Mouse (Mus musculus) hindbrain, embryonic 10.5 days (tissue): Measurements from ENCODE around the gene Fyb2. TPM values are rescaled to one million over a fixed set of nuclear protein-coding genes. Genes with fewer than 3 reads are reported as not detected.

Experiments
- DNase-seq: peaks from one replicate; pipeline ENCODE4 v3.0.0-alpha.2; 2017; ENCODE audit warnings: low spot score
- H3K27ac ChIP-seq: fragments of 300-500 bp; sonication (generic); 2 replicates; pipeline ENCODE4 v1.5.1; 2016; ENCODE audit warnings: mild to moderate bottlenecking, moderate library complexity
- H3K27me3 ChIP-seq: fragments of 300-500 bp; sonication (generic); 2 replicates; pipeline ENCODE4 v1.6.1; 2016; ENCODE audit warnings: mild to moderate bottlenecking; ENCODE audit not compliant: poor library complexity, insufficient read depth, severe bottlenecking
- H3K36me3 ChIP-seq: fragments of 300-500 bp; sonication (generic); 2 replicates; pipeline ENCODE4 v1.6.1; 2016; ENCODE audit warnings: mild to moderate bottlenecking, moderate library complexity
- H3K4me1 ChIP-seq: fragments of 300-500 bp; sonication (generic); replicated peaks from 2 replicates; pipeline ENCODE4 v1.6.1; 2016; ENCODE audit warnings: mild to moderate bottlenecking
- H3K4me3 ChIP-seq: fragments of 300-500 bp; sonication (generic); 2 replicates; pipeline ENCODE4 v1.5.1; 2016; ENCODE audit warnings: mild to moderate bottlenecking, moderate library complexity
- H3K9me3 ChIP-seq: fragments of 300-500 bp; sonication (generic); 2 replicates; pipeline ENCODE4 v1.6.1; 2016; ENCODE audit warnings: mild to moderate bottlenecking, moderate library complexity
- WGBS: fragments of 180-500 bp; shearing (Covaris S2); methylation state at CpG from one replicate; pipeline ENCODE4 v1.1.7; 2016; 5-methylcytosine and 5-hydroxymethylcytosine counted together
- polyA plus RNA-seq: library from polyadenylated mRNA; unstranded; fragments of >200 nt; fragmentation: Nextera tagmentation; extraction: Ambion mirVana; gene quantifications from 2 replicates; pipeline ENCODE4 v1.2.1, GENCODE M21; 2016

Gene Fyb2
- polyA plus RNA-seq, result 0.05 TPM in 1 of 2 replicates, not detected in the other

DNA sequence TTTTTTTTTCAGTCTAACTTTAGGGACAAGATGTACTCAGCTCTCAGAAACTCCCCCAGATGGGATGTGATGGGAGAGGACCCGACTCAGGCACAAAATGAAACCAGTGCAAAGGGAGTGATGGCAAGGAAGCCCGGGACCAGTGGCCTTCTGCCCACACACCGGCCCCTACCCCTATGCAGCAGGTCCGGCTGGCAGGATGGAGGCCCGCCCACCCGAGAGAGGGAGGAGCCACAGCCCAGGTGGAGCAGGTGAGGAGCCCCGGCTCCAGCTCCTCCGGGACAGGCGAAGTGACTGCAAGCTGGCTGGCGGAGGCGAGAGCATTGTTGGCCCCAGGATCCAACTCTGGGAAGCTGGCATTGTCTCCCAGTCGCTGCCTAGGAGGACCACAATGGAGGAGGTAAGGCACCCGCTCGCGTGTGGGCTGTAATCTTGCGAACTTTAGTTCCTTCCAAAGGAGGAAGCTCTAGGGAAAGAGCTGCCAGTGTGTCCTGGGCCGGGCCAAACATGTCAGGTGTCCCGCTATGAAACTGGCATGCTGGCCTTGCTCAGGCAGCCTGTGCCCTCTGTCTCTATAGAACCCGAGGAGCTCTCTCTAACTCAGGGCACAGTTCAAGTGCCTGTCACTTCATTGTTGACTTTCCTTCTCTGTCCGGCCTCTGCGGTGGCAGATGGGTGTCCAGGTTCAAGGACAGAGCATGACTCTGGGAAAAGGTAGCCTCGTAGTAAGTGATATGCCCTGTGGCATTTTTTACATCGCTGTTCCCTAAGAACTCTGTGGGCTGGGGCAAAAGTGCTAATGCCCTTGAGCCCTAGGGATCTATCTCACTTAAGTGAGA, at the start of gene Fyb2:
Gene Fyb2, plus strand, starts transcription at position 166 of the 839 bp plus-strand sequence.
- Histone ChIP-seq H3K27me3 (peaks cover 18% of the 10 kb centered on the region), H3K4me1 (peaks cover 10% of the 10 kb centered on the region), H3K9me3 (no peaks in the 10 kb centered on the region), H3K36me3 (no peaks in the 10 kb centered on the region), H3K27ac (0 out of 2 replicates have a peak within 1 kb of the TSS, but pooled peaks have one; percentile 16), H3K4me3 (peak within 1 kb of the TSS; percentile 39)
- peak; percentile 8 for DNase-seq
- 19% methylated on average over 23 of the region's 23 CpGs for WGBS

- no peaks in the 10 kb centered on the region for H3K36me3 ChIP-seq
- no peaks in the 10 kb centered on the region for H3K4me1 ChIP-seq
- no peaks in the 10 kb centered on the region for H3K9me3 ChIP-seq
- no peak for DNase-seq
- 95% methylated on average over 1 of the region's 1 CpGs for WGBS
- H3K27me3 ChIP-seq, result no peaks in the 10 kb centered on the region
- H3K4me3 ChIP-seq, result no peak overlapping the region
- no peak overlapping the region for H3K27ac ChIP-seq
Observed at GRCm38 (mm10) chr4:104864397-104864796, 48.9 kb upstream of the Fyb2 start.

DNA sequence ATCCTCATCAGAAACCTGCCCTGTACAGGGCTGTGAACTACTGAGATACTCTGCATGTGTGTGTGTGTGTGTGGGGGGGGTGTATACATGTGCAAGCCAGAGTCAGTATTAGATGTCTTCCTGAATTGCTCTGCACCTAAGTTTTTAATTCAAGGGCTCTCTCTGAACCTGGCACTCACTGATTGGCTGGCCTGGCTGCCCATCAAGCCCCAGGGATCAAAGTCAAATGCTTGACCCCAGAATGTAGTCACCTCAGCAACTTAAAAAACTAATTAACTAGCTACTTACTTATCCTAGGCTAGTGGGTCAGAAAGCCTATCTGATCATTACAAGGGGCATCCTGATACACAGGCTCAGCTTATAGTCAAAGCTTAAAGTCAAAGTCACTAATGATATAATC, 43.7 kb upstream of the Fyb2 start:
- no peak for DNase-seq
- Histone ChIP-seq H3K27ac (no peak overlapping the region), H3K9me3 (no peaks in the 10 kb centered on the region), H3K27me3 (no peaks in the 10 kb centered on the region), H3K4me3 (no peak overlapping the region), H3K4me1 (no peaks in the 10 kb centered on the region), H3K36me3 (no peaks in the 10 kb centered on the region)

- H3K27me3 ChIP-seq, result no peaks in the 10 kb centered on the region
- no peaks in the 10 kb centered on the region for H3K36me3 ChIP-seq
- no peak overlapping the region for H3K4me3 ChIP-seq
- no peak overlapping the region for H3K27ac ChIP-seq
- no peaks in the 10 kb centered on the region for H3K4me1 ChIP-seq
- WGBS, result 87% methylated on average over 5 of the region's 5 CpGs
- H3K9me3 ChIP-seq, result no peaks in the 10 kb centered on the region
- no peak for DNase-seq
Observed at GRCm38 (mm10) chr4:104870196-104870595, 43.1 kb upstream of the Fyb2 start.

DNA sequence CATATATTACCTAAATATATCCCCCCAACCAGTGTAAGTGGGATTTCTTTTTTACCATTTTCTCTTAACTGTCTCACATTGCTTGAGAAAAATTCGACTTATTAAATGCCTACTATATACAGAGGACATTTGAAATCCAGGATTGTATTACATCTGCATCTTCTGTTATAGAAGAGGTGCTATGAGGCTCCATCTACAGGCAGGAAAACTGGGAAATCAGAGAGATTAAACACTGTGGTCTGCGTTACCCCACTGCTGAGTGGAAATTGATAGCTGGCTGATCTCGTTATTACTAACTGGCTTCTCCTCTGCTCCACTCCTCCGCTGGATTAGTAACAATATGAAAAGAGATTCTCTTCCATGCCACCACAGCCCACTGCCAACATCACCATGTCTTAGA, 37.4 kb upstream of the Fyb2 start:
- DNase-seq, result no peak
- no peak overlapping the region for H3K27ac ChIP-seq
- no peak overlapping the region for H3K4me3 ChIP-seq
- no peaks in the 10 kb centered on the region for H3K4me1 ChIP-seq
- H3K27me3 ChIP-seq, result no peaks in the 10 kb centered on the region
- 85% methylated on average over 4 of the region's 4 CpGs for WGBS
- no peaks in the 10 kb centered on the region for H3K9me3 ChIP-seq
- H3K36me3 ChIP-seq, result no peaks in the 10 kb centered on the region

DNA sequence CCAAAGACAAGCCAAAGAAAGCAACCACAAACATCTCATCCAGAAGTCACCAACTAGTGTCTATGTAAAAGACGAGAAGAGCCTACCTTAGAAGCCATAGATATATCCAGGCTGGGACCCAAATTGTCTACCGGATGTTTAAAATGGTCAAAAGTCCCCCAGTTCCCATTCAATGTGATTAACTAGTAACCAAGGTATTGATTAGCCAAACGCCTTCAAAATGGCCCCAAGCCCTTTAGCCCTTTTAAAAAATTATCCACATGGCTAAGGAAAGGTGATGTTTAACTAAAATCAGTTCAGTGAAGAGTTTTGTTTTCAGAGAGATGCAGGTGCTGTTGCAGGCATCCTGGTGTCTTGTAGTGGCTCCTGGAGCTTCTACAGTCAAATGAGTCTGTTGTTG, 36.9 kb upstream of the Fyb2 start, which contains the start of gene C8a:
Gene C8a, minus strand, starts transcription at position 76 of the 400 bp plus-strand sequence.
- H3K36me3 ChIP-seq, result no peaks in the 10 kb centered on the region
- H3K27ac ChIP-seq, result no peak within 1 kb of the TSS
- no peaks in the 10 kb centered on the region for H3K9me3 ChIP-seq
- no peak within 1 kb of the TSS for H3K4me3 ChIP-seq
- H3K27me3 ChIP-seq, result no peaks in the 10 kb centered on the region
- H3K4me1 ChIP-seq, result no peaks in the 10 kb centered on the region
- WGBS, result 86% methylated on average over 3 of the region's 3 CpGs
- no peak for DNase-seq

GRCm38 (mm10) chr4:104887486-104887885, 25.8 kb upstream of the Fyb2 start:
- WGBS, result 39% methylated on average over 9 of the region's 9 CpGs
- H3K9me3 ChIP-seq, result no peaks in the 10 kb centered on the region
- H3K27me3 ChIP-seq, result peaks cover 3% of the 10 kb centered on the region; the same call in 1 of the 2 replicates
- peak; percentile 38 for DNase-seq
- H3K4me3 ChIP-seq, result no peak overlapping the region
- no peaks in the 10 kb centered on the region for H3K36me3 ChIP-seq
- peak overlapping the region; percentile 35; the same call in 1 of the 2 replicates for H3K27ac ChIP-seq
- peaks cover 46% of the 10 kb centered on the region for H3K4me1 ChIP-seq

DNA sequence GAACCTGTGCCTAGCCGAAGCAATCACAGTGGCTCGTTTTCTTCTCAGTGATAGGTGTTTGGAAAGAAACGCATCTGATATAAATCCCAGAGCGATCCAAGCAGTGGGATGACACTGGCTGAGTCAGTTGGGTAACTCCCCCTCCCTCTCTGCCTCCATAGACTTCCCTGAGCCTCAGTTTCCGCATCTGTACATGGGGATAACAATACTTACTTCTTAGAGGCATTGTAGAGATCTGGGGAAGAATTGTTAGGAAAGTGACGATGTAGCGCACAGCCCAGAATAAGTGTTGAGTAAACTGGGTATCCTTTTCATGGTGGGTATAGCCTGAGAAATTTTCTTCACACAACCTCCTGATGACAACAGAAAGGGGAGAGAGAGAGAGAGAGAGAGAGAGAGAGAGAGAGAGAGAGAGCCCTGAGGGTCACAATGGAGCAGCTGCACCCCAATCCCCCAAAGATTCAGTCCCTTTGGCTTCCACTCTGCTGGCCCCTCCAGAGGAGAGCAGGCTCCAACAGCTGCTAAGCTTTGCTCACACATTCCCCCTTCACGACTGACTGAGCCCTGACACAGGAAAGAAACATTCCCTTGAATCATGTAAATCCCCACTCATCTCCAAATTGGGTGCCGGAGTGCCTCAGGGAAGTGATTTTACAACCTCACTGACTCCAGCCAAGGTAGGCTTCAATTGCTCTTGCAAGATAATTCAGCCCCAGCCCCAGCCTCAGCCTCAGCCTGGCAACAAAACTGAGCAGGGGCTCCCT, 24.6 kb upstream of the Fyb2 start:
- WGBS, result 80% methylated on average over 9 of the region's 9 CpGs
- peak overlapping the region; percentile 35; the same call in 1 of the 2 replicates for H3K27ac ChIP-seq

DNA sequence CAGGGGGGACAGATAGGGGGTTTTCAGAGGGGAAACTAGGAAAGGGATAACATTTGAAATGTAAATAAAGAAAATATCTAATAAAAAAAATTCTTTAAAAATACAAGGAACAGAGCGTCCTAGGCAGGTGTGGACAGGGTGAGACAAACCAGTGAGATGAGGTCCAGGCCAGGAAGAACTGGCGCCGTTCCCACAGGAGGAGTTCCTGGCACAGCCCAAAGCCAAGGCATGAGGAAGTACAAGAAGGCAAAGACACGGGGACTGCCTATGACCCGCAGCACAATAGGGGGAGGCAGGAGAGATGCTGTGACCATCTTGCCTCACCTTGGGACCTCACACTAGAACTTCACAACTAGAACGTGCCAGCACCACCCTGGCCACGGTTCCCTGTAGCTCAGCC, 21.5 kb upstream of the Fyb2 start:
- Histone ChIP-seq H3K27ac (peak overlapping the region; percentile 29; the same call in 1 of the 2 replicates), H3K4me3 (no peak overlapping the region), H3K4me1 (peaks cover 34% of the 10 kb centered on the region), H3K27me3 (peaks cover 3% of the 10 kb centered on the region; the same call in 1 of the 2 replicates), H3K36me3 (no peaks in the 10 kb centered on the region), H3K9me3 (no peaks in the 10 kb centered on the region)
- WGBS, result 89% methylated on average over 7 of the region's 7 CpGs
- DNase-seq, result no peak

More for the DNA sequence above, 24.6 kb upstream of the Fyb2 start:
- no peak for DNase-seq
- peaks cover 46% of the 10 kb centered on the region for H3K4me1 ChIP-seq
- no peaks in the 10 kb centered on the region for H3K9me3 ChIP-seq
- no peaks in the 10 kb centered on the region for H3K36me3 ChIP-seq
- H3K27me3 ChIP-seq, result peaks cover 3% of the 10 kb centered on the region; the same call in 1 of the 2 replicates
- H3K4me3 ChIP-seq, result no peak overlapping the region

- Histone ChIP-seq H3K27me3 (peaks cover 3% of the 10 kb centered on the region; the same call in 1 of the 2 replicates), H3K4me3 (no peak overlapping the region), H3K27ac (no peak overlapping the region), H3K4me1 (peaks cover 19% of the 10 kb centered on the region), H3K9me3 (no peaks in the 10 kb centered on the region), H3K36me3 (no peaks in the 10 kb centered on the region)
- 79% methylated on average over 5 of the region's 5 CpGs for WGBS
- DNase-seq, result no peak
Observed at GRCm38 (mm10) chr4:104893588-104893987, 19.7 kb upstream of the Fyb2 start.

DNA sequence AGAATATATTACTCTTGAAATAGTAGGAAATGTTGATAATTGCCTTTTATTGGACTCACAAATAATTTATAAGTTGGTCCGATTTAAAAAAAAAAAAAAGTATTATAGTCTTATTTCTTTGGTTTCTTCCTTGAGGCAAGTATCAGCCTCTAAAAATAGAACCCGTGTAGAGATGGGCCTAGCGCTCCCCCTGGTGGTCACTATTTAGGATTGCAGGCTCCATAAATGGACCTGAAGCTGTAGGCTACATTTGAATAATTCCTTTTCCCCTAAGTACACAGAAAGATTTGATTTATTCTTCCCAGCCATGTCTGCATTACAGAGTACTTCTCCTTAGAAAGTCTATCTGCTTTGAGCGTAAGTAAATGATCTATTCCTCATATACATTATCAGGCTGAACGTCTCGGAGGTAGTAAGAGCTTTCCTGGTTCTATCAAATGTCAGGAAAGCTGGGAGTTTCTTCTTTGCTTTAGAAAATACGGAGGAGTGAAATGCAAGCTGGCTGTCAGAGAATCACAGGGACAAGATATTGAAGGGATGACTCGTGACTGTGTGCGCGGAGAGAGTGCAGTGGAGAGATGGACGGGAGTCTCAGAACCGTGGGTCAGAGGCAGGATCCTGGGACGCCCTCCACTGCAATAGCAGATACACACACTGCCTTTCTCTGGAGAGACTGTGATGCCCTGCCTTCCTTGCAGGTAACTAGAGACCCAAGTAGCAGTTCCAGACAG, 19.1 kb upstream of the Fyb2 start:
- Histone ChIP-seq H3K27ac (no peak overlapping the region), H3K9me3 (no peaks in the 10 kb centered on the region), H3K4me1 (peaks cover 13% of the 10 kb centered on the region), H3K4me3 (no peak overlapping the region), H3K36me3 (no peaks in the 10 kb centered on the region), H3K27me3 (peaks cover 3% of the 10 kb centered on the region; the same call in 1 of the 2 replicates)
- 60% methylated on average over 13 of the region's 13 CpGs for WGBS
- peak; percentile 54 for DNase-seq

GRCm38 (mm10) chr4:104902836-104903235, 10.4 kb upstream of the Fyb2 start:
- no peaks in the 10 kb centered on the region for H3K27me3 ChIP-seq
- no peaks in the 10 kb centered on the region for H3K36me3 ChIP-seq
- H3K4me1 ChIP-seq, result no peaks in the 10 kb centered on the region
- WGBS, result 91% methylated on average over 2 of the region's 2 CpGs
- no peak for DNase-seq
- no peak overlapping the region for H3K4me3 ChIP-seq
- no peak overlapping the region for H3K27ac ChIP-seq
- H3K9me3 ChIP-seq, result no peaks in the 10 kb centered on the region
